Mouse (Mus musculus) liver, embryonic 11.5 days (tissue): ENCODE measurements around the gene Egflam. TPM values are rescaled to one million over a fixed set of nuclear protein-coding genes. Genes with fewer than 3 reads are reported as not detected.

ENCODE experiments used
- ATAC-seq: fragments of 200-750 bp; cut with Nextera tagmentation; replicated peaks from 2 replicates; pipeline ENCODE4 v1.8.0; 2017; ENCODE audit warnings: moderate number of reproducible peaks, mild to moderate bottlenecking, moderate TSS enrichment, moderate library complexity; ENCODE audit not compliant: low FRiP score
- DNase-seq: peaks from one replicate; pipeline ENCODE4 v3.0.0-alpha.2; 2017; ENCODE audit warnings: low spot score
- H3K27ac ChIP-seq: fragments of 300-500 bp; sonication (generic); 2 replicates; pipeline ENCODE4 v1.5.1; 2014; ENCODE audit warnings: mild to moderate bottlenecking, low read depth, low read length, control low read depth
- H3K27me3 ChIP-seq: fragments of 300-500 bp; sonication (generic); replicated peaks from 2 replicates; pipeline ENCODE4 v1.6.1; 2014; ENCODE audit warnings: low read length, mixed read lengths; ENCODE audit not compliant: control insufficient read depth, insufficient read depth
- H3K36me3 ChIP-seq: fragments of 300-500 bp; sonication (generic); 2 replicates; pipeline ENCODE4 v1.6.1; 2014; ENCODE audit warnings: mild to moderate bottlenecking, low read length, moderate library complexity, mixed read lengths; ENCODE audit not compliant: control insufficient read depth, insufficient read depth
- H3K4me1 ChIP-seq: fragments of 300-500 bp; sonication (generic); replicated peaks from 2 replicates; pipeline ENCODE4 v1.6.1; 2014; ENCODE audit warnings: low read length, mixed read lengths; ENCODE audit not compliant: control insufficient read depth, insufficient read depth
- H3K4me2 ChIP-seq: fragments of 300-500 bp; sonication (generic); 2 replicates; pipeline ENCODE4 v1.6.1; 2014; ENCODE audit warnings: mild to moderate bottlenecking, control low read depth, moderate library complexity
- H3K4me3 ChIP-seq: fragments of 300-500 bp; sonication (generic); 2 replicates; pipeline ENCODE4 v1.5.1; 2014; ENCODE audit warnings: low read depth, low read length, control low read depth
- H3K9ac ChIP-seq: fragments of 300-500 bp; sonication (generic); 2 replicates; pipeline ENCODE4 v1.6.1; 2014; ENCODE audit warnings: low read depth, low read length, control low read depth
- H3K9me3 ChIP-seq: fragments of 300-500 bp; sonication (generic); 2 replicates; pipeline ENCODE4 v1.6.1; 2016; ENCODE audit warnings: low read length, inconsistent platforms, mixed read lengths; ENCODE audit not compliant: control insufficient read depth
- WGBS: fragments of 180-500 bp; shearing (Covaris S2); extraction: QIAGEN DNeasy Blood & Tissue Kit; methylation state at CpG from one replicate; pipeline ENCODE4 v1.1.7; 2014; 5-methylcytosine and 5-hydroxymethylcytosine counted together
- polyA plus RNA-seq: library from polyadenylated mRNA; unstranded; fragments of >200 nt; fragmentation: Nextera tagmentation; extraction: Ambion mirVana; gene quantifications from 2 replicates; pipeline ENCODE4 v1.2.1, GENCODE M21; 2014

The Egflam gene
- polyA plus RNA-seq, 1 experiment from 2014 or later, result 2.8 TPM

- H3K4me2 ChIP-seq, result no peak overlapping the region
- WGBS, result 77% methylated on average over 4 of the region's 4 CpGs
- H3K27me3 ChIP-seq, result no peaks in the 10 kb centered on the region
- no peak overlapping the region for H3K4me3 ChIP-seq
- H3K27ac ChIP-seq, result no peak overlapping the region
- no peaks in the 10 kb centered on the region for H3K36me3 ChIP-seq
- DNase-seq (no peak), ATAC-seq (no peak)
- no peaks in the 10 kb centered on the region for H3K9me3 ChIP-seq
- no peaks in the 10 kb centered on the region for H3K4me1 ChIP-seq
- H3K9ac ChIP-seq, result no peak overlapping the region
These were observed 14.8 kb downstream of the Egflam start for GRCm38 (mm10) chr15:7383349-7383748.

GRCm38 (mm10) chr15:7382457-7382856 lies 15.7 kb downstream of the Egflam start:
- no peaks in the 10 kb centered on the region for H3K27me3 ChIP-seq
- DNase-seq, result no peak
- H3K9me3 ChIP-seq, result no peaks in the 10 kb centered on the region
- H3K4me3 ChIP-seq, result no peak overlapping the region
- no peak for ATAC-seq
- H3K4me1 ChIP-seq, result no peaks in the 10 kb centered on the region
- H3K9ac ChIP-seq, result no peak overlapping the region
- H3K27ac ChIP-seq, result no peak overlapping the region
- H3K36me3 ChIP-seq, result no peaks in the 10 kb centered on the region
- WGBS, result 55% methylated on average over 10 of the region's 10 CpGs
- no peak overlapping the region for H3K4me2 ChIP-seq

- Histone ChIP-seq H3K4me2 (no peak overlapping the region), H3K27ac (no peak overlapping the region), H3K36me3 (no peaks in the 10 kb centered on the region), H3K4me1 (no peaks in the 10 kb centered on the region), H3K9me3 (no peaks in the 10 kb centered on the region), H3K4me3 (no peak overlapping the region), H3K27me3 (no peaks in the 10 kb centered on the region), H3K9ac (no peak overlapping the region)
- no peak for DNase-seq
- ATAC-seq, result no peak
- 86% methylated on average over 1 of the region's 1 CpGs for WGBS
These were observed 45.6 kb downstream of the Egflam start for GRCm38 (mm10) chr15:7352635-7353051.

- Histone ChIP-seq H3K27ac (no peak overlapping the region), H3K27me3 (no peaks in the 10 kb centered on the region), H3K36me3 (no peaks in the 10 kb centered on the region), H3K4me1 (no peaks in the 10 kb centered on the region), H3K9ac (no peak overlapping the region), H3K4me2 (no peak overlapping the region), H3K4me3 (no peak overlapping the region), H3K9me3 (no peaks in the 10 kb centered on the region)
- WGBS, result 68% methylated on average over 5 of the region's 5 CpGs
- ATAC-seq (no peak), DNase-seq (no peak)
These were observed 57.4 kb downstream of the Egflam start for GRCm38 (mm10) chr15:7340703-7341309.

- Histone ChIP-seq H3K36me3 (no peaks in the 10 kb centered on the region), H3K27me3 (no peaks in the 10 kb centered on the region), H3K4me2 (no peak overlapping the region), H3K27ac (no peak overlapping the region), H3K9me3 (no peaks in the 10 kb centered on the region), H3K9ac (no peak overlapping the region), H3K4me1 (no peaks in the 10 kb centered on the region), H3K4me3 (no peak overlapping the region)
- DNase-seq (no peak), ATAC-seq (no peak)
- WGBS, result 77% methylated on average over 11 of the region's 11 CpGs
These were observed 63.5 kb downstream of the Egflam start for GRCm38 (mm10) chr15:7334517-7335298.

GRCm38 (mm10) chr15:7332875-7333274 lies 65.3 kb downstream of the Egflam start:
- DNase-seq, result no peak
- WGBS, result 88% methylated on average over 1 of the region's 1 CpGs

GRCm38 (mm10) chr15:7322599-7323311 lies 75.4 kb downstream of the Egflam start:
- no peaks in the 10 kb centered on the region for H3K36me3 ChIP-seq
- no peaks in the 10 kb centered on the region for H3K4me1 ChIP-seq
- no peaks in the 10 kb centered on the region for H3K27me3 ChIP-seq
- H3K4me2 ChIP-seq, result no peak overlapping the region
- WGBS, result 70% methylated on average over 2 of the region's 2 CpGs
- no peak for DNase-seq
- no peak overlapping the region for H3K4me3 ChIP-seq
- H3K9ac ChIP-seq, result no peak overlapping the region
- no peaks in the 10 kb centered on the region for H3K9me3 ChIP-seq
- no peak for ATAC-seq
- H3K27ac ChIP-seq, result no peak overlapping the region

More at GRCm38 (mm10) chr15:7332875-7333274, 65.3 kb downstream of the Egflam start:
- H3K9me3 ChIP-seq, result no peaks in the 10 kb centered on the region
- H3K36me3 ChIP-seq, result no peaks in the 10 kb centered on the region
- H3K27ac ChIP-seq, result no peak overlapping the region
- no peak overlapping the region for H3K9ac ChIP-seq
- H3K4me2 ChIP-seq, result no peak overlapping the region
- no peaks in the 10 kb centered on the region for H3K27me3 ChIP-seq
- no peaks in the 10 kb centered on the region for H3K4me1 ChIP-seq
- H3K4me3 ChIP-seq, result no peak overlapping the region
- no peak for ATAC-seq

- Histone ChIP-seq H3K9me3 (no peaks in the 10 kb centered on the region), H3K36me3 (no peaks in the 10 kb centered on the region), H3K27me3 (no peaks in the 10 kb centered on the region), H3K27ac (no peak overlapping the region), H3K4me2 (no peak overlapping the region), H3K4me3 (no peak overlapping the region), H3K4me1 (no peaks in the 10 kb centered on the region), H3K9ac (no peak overlapping the region)
- WGBS, result 67% methylated on average over 4 of the region's 4 CpGs
- DNase-seq (no peak), ATAC-seq (no peak)
These were observed 77.3 kb downstream of the Egflam start for GRCm38 (mm10) chr15:7320901-7321300.
